Mouse (Mus musculus): ENCODE measurements around the gene Erich4. TPM values are rescaled to one million over a fixed set of nuclear protein-coding genes. Genes with fewer than 3 reads are reported as not detected.
"Not testable (repeated sequence)": the region's sequence is repeated elsewhere in the genome, so short reads cannot be mapped to it uniquely, and the experiment has no call there.

The Erich4 gene
- polyA plus RNA-seq, 1 experiment from 2014 or later: not detected

GRCm38 (mm10) chr7:25575870-25576269 is 39.8 kb downstream of the Erich4 start:
- no peak overlapping the region for H3K27ac ChIP-seq (ENCODE audit: low read depth, low read length)
- 13% methylated on average over 8 of the region's 8 CpGs for WGBS
- no peak for ATAC-seq (ENCODE audit: low read depth)

GRCm38 (mm10) chr7:25575105-25575504 is 40.6 kb downstream of the Erich4 start:
- Histone ChIP-seq H3K9me3 (ENCODE audit: control insufficient read depth, low read length) (no peaks in the 10 kb centered on the region), H3K27ac (ENCODE audit: low read depth, low read length) (no peak overlapping the region), H3K27me3 (ENCODE audit: control insufficient read depth, insufficient read depth, low read length) (no peaks in the 10 kb centered on the region), H3K4me2 (ENCODE audit: low read depth, low read length) (no peak overlapping the region), H3K4me3 (ENCODE audit: low read depth, low read length) (no peak overlapping the region), H3K36me3 (ENCODE audit: control insufficient read depth, insufficient read depth, low read length) (no peaks in the 10 kb centered on the region), H3K4me1 (ENCODE audit: control insufficient read depth, insufficient read depth, low read length) (no peaks in the 10 kb centered on the region), H3K9ac (replicated peaks; ENCODE audit: low read depth, low read length) (no peak overlapping the region)
- ATAC-seq (ENCODE audit: low read depth): no peak
- WGBS: 83% methylated on average over 5 of the region's 5 CpGs

More at GRCm38 (mm10) chr7:25575870-25576269, 39.8 kb downstream of the Erich4 start:
- H3K36me3 ChIP-seq (ENCODE audit: control insufficient read depth, insufficient read depth, low read length): no peaks in the 10 kb centered on the region
- no peak overlapping the region for H3K9ac ChIP-seq (replicated peaks; ENCODE audit: low read depth, low read length)
- H3K4me1 ChIP-seq (ENCODE audit: control insufficient read depth, insufficient read depth, low read length): no peaks in the 10 kb centered on the region
- no peak overlapping the region for H3K4me3 ChIP-seq (ENCODE audit: low read depth, low read length)
- no peaks in the 10 kb centered on the region for H3K9me3 ChIP-seq (ENCODE audit: control insufficient read depth, low read length)
- no peak overlapping the region for H3K4me2 ChIP-seq (ENCODE audit: low read depth, low read length)
- no peaks in the 10 kb centered on the region for H3K27me3 ChIP-seq (ENCODE audit: control insufficient read depth, insufficient read depth, low read length)

DNA sequence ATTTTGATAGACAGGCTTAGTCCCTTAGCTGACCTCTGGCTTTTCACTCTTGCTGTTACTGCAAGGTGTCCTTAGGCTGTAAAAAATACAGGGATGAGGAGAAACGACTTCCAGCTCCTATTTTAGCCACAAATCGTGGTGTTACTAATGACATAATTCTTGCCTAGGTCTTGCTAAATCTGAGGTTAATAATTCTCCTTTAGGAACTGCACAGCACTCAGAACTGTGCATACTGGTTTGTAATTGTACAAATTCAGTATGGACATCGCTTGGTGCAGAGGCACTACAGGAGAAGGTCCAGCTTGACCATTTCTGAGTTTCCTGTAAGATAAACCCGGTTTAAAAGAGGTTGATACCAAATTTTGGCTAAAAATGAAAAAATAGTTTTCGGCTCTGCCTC is 41.9 kb downstream of the Erich4 start:
- not testable (repeated sequence) for H3K9me3 ChIP-seq (ENCODE audit: control insufficient read depth, low read length); H3K4me2 ChIP-seq (ENCODE audit: low read depth, low read length); H3K4me1 ChIP-seq (ENCODE audit: control insufficient read depth, insufficient read depth, low read length); H3K4me3 ChIP-seq (ENCODE audit: low read depth, low read length); ATAC-seq (ENCODE audit: low read depth); H3K36me3 ChIP-seq (ENCODE audit: control insufficient read depth, insufficient read depth, low read length); H3K27me3 ChIP-seq (ENCODE audit: control insufficient read depth, insufficient read depth, low read length); H3K27ac ChIP-seq (ENCODE audit: low read depth, low read length); H3K9ac ChIP-seq (replicated peaks; ENCODE audit: low read depth, low read length)
- 78% methylated on average over 5 of the region's 5 CpGs for WGBS

DNA sequence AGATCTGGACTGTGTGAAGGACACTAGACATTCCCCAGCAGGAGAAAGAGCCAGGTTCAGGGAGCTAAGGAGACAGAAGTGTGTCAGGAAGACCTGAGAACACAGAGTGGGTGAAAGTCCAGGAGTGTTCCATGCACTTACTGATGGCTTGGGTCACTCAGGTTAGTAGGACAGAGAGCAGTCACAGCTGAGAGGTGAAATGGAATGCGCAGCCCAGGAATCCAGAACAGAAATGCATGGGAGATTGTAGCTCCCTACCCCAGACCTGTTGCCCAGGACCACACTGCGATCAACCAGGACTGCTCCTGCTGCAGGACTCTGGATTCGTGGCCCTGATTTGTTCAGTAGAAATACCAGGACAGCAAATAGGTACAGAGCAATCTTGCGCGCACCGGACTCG is 47.0 kb downstream of the Erich4 start:
- Histone ChIP-seq H3K4me3 (ENCODE audit: low read depth, low read length) (no peak overlapping the region), H3K27ac (ENCODE audit: low read depth, low read length) (no peak overlapping the region), H3K36me3 (ENCODE audit: control insufficient read depth, insufficient read depth, low read length) (no peaks in the 10 kb centered on the region), H3K9me3 (ENCODE audit: control insufficient read depth, low read length) (no peaks in the 10 kb centered on the region), H3K4me1 (ENCODE audit: control insufficient read depth, insufficient read depth, low read length) (no peaks in the 10 kb centered on the region), H3K4me2 (ENCODE audit: low read depth, low read length) (no peak overlapping the region), H3K27me3 (ENCODE audit: control insufficient read depth, insufficient read depth, low read length) (no peaks in the 10 kb centered on the region), H3K9ac (replicated peaks; ENCODE audit: low read depth, low read length) (no peak overlapping the region)
- no peak for ATAC-seq (ENCODE audit: low read depth)
- 97% methylated on average over 7 of the region's 7 CpGs for WGBS

Other genes with a start within 250 kb of the Erich4 start
- gene Cnfn, start 246.2 kb downstream of the Erich4 start, polyA plus RNA-seq (2014; fragmentation: Nextera tagmentation; extraction: Ambion mirVana): not detected in 2 replicates
- 3.5 and 6.5 TPM in 2 replicates for gene Lipe, start 217.2 kb downstream of the Erich4 start, polyA plus RNA-seq (2014; fragmentation: Nextera tagmentation; extraction: Ambion mirVana)
- gene Cxcl17, start 203.0 kb downstream of the Erich4 start, polyA plus RNA-seq (2014; fragmentation: Nextera tagmentation; extraction: Ambion mirVana): 0.49 and 0.66 TPM in 2 replicates
- gene Ceacam1, start 138.3 kb downstream of the Erich4 start, polyA plus RNA-seq (2014; fragmentation: Nextera tagmentation; extraction: Ambion mirVana): 1.1 and 1.2 TPM in 2 replicates
- 0.24 and 0.36 TPM in 2 replicates for gene Ceacam2, start 76.0 kb downstream of the Erich4 start, polyA plus RNA-seq (2014; fragmentation: Nextera tagmentation; extraction: Ambion mirVana)
- gene Dmac2, start 3.5 kb upstream of the Erich4 start, polyA plus RNA-seq (2014; fragmentation: Nextera tagmentation; extraction: Ambion mirVana): 44.5 and 48.7 TPM in 2 replicates
- gene B3gnt8, start 10.8 kb upstream of the Erich4 start, polyA plus RNA-seq (2014; fragmentation: Nextera tagmentation; extraction: Ambion mirVana): 0.19 and 2.1 TPM in 2 replicates
- gene Bckdha, start 43.1 kb upstream of the Erich4 start, polyA plus RNA-seq (2014; fragmentation: Nextera tagmentation; extraction: Ambion mirVana): 37.6 and 39.2 TPM in 2 replicates
- gene Exosc5, start 43.3 kb upstream of the Erich4 start, polyA plus RNA-seq (2014; fragmentation: Nextera tagmentation; extraction: Ambion mirVana): 38.1 and 40.2 TPM in 2 replicates
- 39.7 and 66.3 TPM in 2 replicates for gene Tmem91, start 59.3 kb upstream of the Erich4 start, polyA plus RNA-seq (2014; fragmentation: Nextera tagmentation; extraction: Ambion mirVana)
- 37.1 and 38.3 TPM in 2 replicates for gene B9d2, start 64.9 kb upstream of the Erich4 start, polyA plus RNA-seq (2014; fragmentation: Nextera tagmentation; extraction: Ambion mirVana)
- 0.42 and 1.1 TPM in 2 replicates for gene Tgfb1, start 71.1 kb upstream of the Erich4 start, polyA plus RNA-seq (2014; fragmentation: Nextera tagmentation; extraction: Ambion mirVana)
- gene Ccdc97, start 103.2 kb upstream of the Erich4 start, polyA plus RNA-seq (2014; fragmentation: Nextera tagmentation; extraction: Ambion mirVana): 39.5 and 42.4 TPM in 2 replicates
- 52.9 and 53.0 TPM in 2 replicates for gene Hnrnpul1, start 138.9 kb upstream of the Erich4 start, polyA plus RNA-seq (2014; fragmentation: Nextera tagmentation; extraction: Ambion mirVana)
- 13.5 and 26.7 TPM in 2 replicates for gene Axl, start 172.8 kb upstream of the Erich4 start, polyA plus RNA-seq (2014; fragmentation: Nextera tagmentation; extraction: Ambion mirVana)
- gene Cyp2s1, start 201.0 kb upstream of the Erich4 start, polyA plus RNA-seq (2014; fragmentation: Nextera tagmentation; extraction: Ambion mirVana): 1.7 and 2.3 TPM in 2 replicates